Mouse (Mus musculus) myocyte (in vitro differentiated cells): ENCODE data around the gene Slc6a20a.

Experiments
- CEBPB ChIP-seq: IDR thresholded peaks from 2 replicates; pipeline ENCODE4 v1.6.1; 2011; ENCODE audit warnings: mild to moderate bottlenecking, moderate library complexity; ENCODE audit not compliant: poor library complexity, insufficient read depth, severe bottlenecking
- E2F4 ChIP-seq: IDR thresholded peaks from one replicate; pipeline ENCODE4 v1.6.1; 2011; ENCODE audit warnings: mild to moderate bottlenecking, control low read depth, moderate library complexity; ENCODE audit not compliant: insufficient read depth
- MAX ChIP-seq: IDR thresholded peaks from one replicate; pipeline ENCODE4 v1.6.1; 2011; ENCODE audit warnings: low read depth, mild to moderate bottlenecking, control low read depth
- MYOD1 ChIP-seq, 3 experiments: IDR thresholded peaks; one replicate each; pipeline ENCODE4 v1.6.1; 2011; ENCODE audit warnings: control low read depth in 2 of 3, low read depth in 2 of 3, mild to moderate bottlenecking in 2 of 3, moderate library complexity in 1 of 3; ENCODE audit not compliant: insufficient read length in 2 of 3, control insufficient read depth in 1 of 3
- POLR2A ChIP-seq: IDR thresholded peaks from one replicate; pipeline ENCODE4 v1.6.1; 2011; ENCODE audit warnings: low read depth, mild to moderate bottlenecking, control low read depth, moderate library complexity; ENCODE audit not compliant: insufficient read length
- REST ChIP-seq: IDR thresholded peaks from one replicate; pipeline ENCODE4 v1.6.1; 2011; ENCODE audit warnings: mild to moderate bottlenecking, control low read depth, moderate library complexity; ENCODE audit not compliant: insufficient read depth, insufficient read length
- SRF ChIP-seq: IDR thresholded peaks from one replicate; pipeline ENCODE4 v1.6.1; 2011; ENCODE audit warnings: low read depth; ENCODE audit not compliant: control insufficient read depth, insufficient read length
- TCF12 ChIP-seq: IDR thresholded peaks from one replicate; pipeline ENCODE4 v1.6.1; 2011; ENCODE audit warnings: mild to moderate bottlenecking, control low read depth; ENCODE audit not compliant: poor library complexity, insufficient read depth, severe bottlenecking
- USF1 ChIP-seq: IDR thresholded peaks from one replicate; pipeline ENCODE4 v1.6.1; 2011; ENCODE audit warnings: low read depth, mild to moderate bottlenecking, control low read depth, moderate library complexity

- TF ChIP-seq POLR2A (no peak), TCF12 (no peak), E2F4 (no peak), CEBPB (no peak), MAX (no peak), USF1 (no peak), SRF (no peak), REST (no peak), MYOD1 (IDR thresholded peaks at IDR 0.05; ENCODE audit: control insufficient read depth in 1 of 3, insufficient read length in 2 of 3, low read depth in 2 of 3) (no peak)
Measured at GRCm38 (mm10) chr9:123638668-123639089, 40.0 kb downstream of the Slc6a20a start.
